Mouse (Mus musculus) forebrain, embryonic 13.5 days (tissue): ENCODE data around the gene Hbs1l. TPM values are rescaled to one million over a fixed set of nuclear protein-coding genes. Genes with fewer than 3 reads are reported as not detected.

Experiments
- polyA plus RNA-seq: library from polyadenylated mRNA; unstranded; fragments of >200 nt; fragmentation: Nextera tagmentation; extraction: Ambion mirVana; gene quantifications from 2 replicates; pipeline ENCODE4 v1.2.1, GENCODE M21; 2015

Hbs1l gene
- polyA plus RNA-seq, 1 experiment from 2014 or later, result 108 TPM

Other genes starting within 250 kb of the Hbs1l start
- 5.6 and 6.2 TPM in 2 replicates for gene Myb, start 135.0 kb upstream of the Hbs1l start, polyA plus RNA-seq
- 0.06 and 0.08 TPM in 2 replicates for gene Aldh8a1, start 81.3 kb downstream of the Hbs1l start, polyA plus RNA-seq